9 mouse cellular contexts compared by ENCODE assay signal in genomic region chr7:134566322-134566721, GRCm38 (mm10).
DNase-seq lines count a peak whose midpoint lies in the region; ATAC-seq and TF ChIP-seq lines count a peak whose summit lies in the region.
"Had no signal": no experiment of that assay in that cellular context is flagged by ENCODE, and none has a peak within 500 bp of the region (broad histone marks: within the 10 kb centered on the region; RNA-seq: fewer than 3 reads in every experiment).

No protein-coding gene starts in this region.

- H3K9ac ChIP-seq in midbrain, embryonic 14.5 days (replicated peaks; ENCODE audit: low read length), result no peak overlapping the region
- no peak overlapping the region for H3K9ac ChIP-seq in midbrain, embryonic 15.5 days
- H3K9ac ChIP-seq: heart, embryonic 13.5 days had no signal

- WGBS in midbrain, embryonic 14.5 days, result 84% methylated on average over 5 of the region's 5 CpGs
- 84% methylated on average over 5 of the region's 5 CpGs for WGBS in midbrain, embryonic 15.5 days

- no peak for ATAC-seq in midbrain, embryonic 14.5 days (ENCODE audit: low FRiP score, low TSS enrichment)
- no peak for ATAC-seq in midbrain, embryonic 15.5 days (replicated peaks)
- ATAC-seq in erythroblast, adult 5-6 weeks (replicated peaks; ENCODE audit: low FRiP score, poor library complexity, severe bottlenecking), result no peak

- H3K9me3 ChIP-seq in midbrain, embryonic 14.5 days (ENCODE audit: control insufficient read depth, low read length), result no peaks in the 10 kb centered on the region
- H3K9me3 ChIP-seq in midbrain, embryonic 15.5 days, result no peaks in the 10 kb centered on the region

- no peaks in the 10 kb centered on the region for H3K27me3 ChIP-seq in midbrain, embryonic 14.5 days (ENCODE audit: control insufficient read depth, insufficient read depth, low read length)
- H3K27me3 ChIP-seq in midbrain, embryonic 15.5 days (replicated peaks), result no peaks in the 10 kb centered on the region
- H3K27me3 ChIP-seq: heart, embryonic 13.5 days had no signal

- H3K4me2 ChIP-seq in midbrain, embryonic 14.5 days (ENCODE audit: low read length), result no peak overlapping the region
- no peak overlapping the region for H3K4me2 ChIP-seq in midbrain, embryonic 15.5 days
- H3K4me2 ChIP-seq: heart, embryonic 13.5 days had no signal

- H3K27ac ChIP-seq in midbrain, embryonic 14.5 days (replicated peaks; ENCODE audit: low read depth, low read length), result no peak overlapping the region
- H3K27ac ChIP-seq in midbrain, embryonic 15.5 days, result no peak overlapping the region
- no peak overlapping the region for H3K27ac ChIP-seq in gastrocnemius, adult 2 months
- H3K27ac ChIP-seq: heart, embryonic 13.5 days had no signal

- intact Hi-C loops in gastrocnemius, adult 2 months (cut with DNase I), result loop anchor here (1.0 to 5.0 kb wide), 2 partner anchors 710 to 759 kb away; no protein-coding TSS in a partner anchor

- no peaks in the 10 kb centered on the region for H3K4me1 ChIP-seq in midbrain, embryonic 14.5 days (ENCODE audit: control insufficient read depth, insufficient read depth, low read length)
- no peaks in the 10 kb centered on the region for H3K4me1 ChIP-seq in midbrain, embryonic 15.5 days

- DNase-seq in midbrain, embryonic 14.5 days, result peak; percentile 73
- peak; percentile 40 for DNase-seq in c-Kit-positive CD71-negative TER-119-negative erythroid progenitor cells, embryonic 14.5 days (ENCODE audit: low read depth)
- DNase-seq in gastrocnemius, adult 2 months, result peak; percentile 72
- DNase-seq in kidney, postnatal 4 days, result peak; percentile 80 to 83
- DNase-seq in lung, adult 18-20 months, result peak; percentile 65 to 73
- peak; percentile 64 for DNase-seq in right cerebral cortex, postnatal 4 days

- TF ChIP-seq CTCF in gastrocnemius, adult 2 months (IDR thresholded peaks at IDR 0.05), result peak; percentile 82

- no peak overlapping the region for H3K4me3 ChIP-seq in midbrain, embryonic 14.5 days (replicated peaks; ENCODE audit: low read depth, low read length)
- no peak overlapping the region for H3K4me3 ChIP-seq in midbrain, embryonic 15.5 days
- H3K4me3 ChIP-seq in gastrocnemius, adult 2 months, result no peak overlapping the region
- H3K4me3 ChIP-seq: heart, embryonic 13.5 days had no signal

- no peaks in the 10 kb centered on the region for H3K36me3 ChIP-seq in midbrain, embryonic 14.5 days (ENCODE audit: control insufficient read depth, insufficient read depth, low read length)
- no peaks in the 10 kb centered on the region for H3K36me3 ChIP-seq in midbrain, embryonic 15.5 days (replicated peaks)
- H3K36me3 ChIP-seq: heart, embryonic 13.5 days had no signal
